19 mouse cellular contexts compared by ENCODE assay signal in the genomic region with DNA sequence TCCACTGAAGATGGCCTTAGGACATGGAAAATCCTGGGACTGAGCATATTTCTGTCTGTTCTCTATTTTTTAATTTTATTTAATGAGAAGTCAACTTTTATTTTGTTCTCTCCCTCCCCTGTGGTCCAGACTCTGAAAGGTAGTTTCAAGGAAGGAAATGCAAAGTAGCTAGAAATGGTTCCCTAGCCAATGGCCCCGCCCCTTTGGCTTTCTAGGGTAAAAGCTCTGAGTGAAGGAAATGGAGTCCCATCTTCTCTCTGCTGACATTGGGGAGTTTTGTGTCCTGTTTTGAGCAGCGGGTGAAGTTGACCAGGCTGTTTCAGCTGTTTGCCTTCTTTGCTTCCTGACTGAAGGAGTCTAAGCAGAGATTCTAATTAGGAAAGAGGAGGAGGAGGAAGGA.
DNase-seq lines count a peak whose midpoint lies in the region; ATAC-seq and TF ChIP-seq lines count a peak whose summit lies in the region.
"Had no signal": no experiment of that assay in that cellular context is flagged by ENCODE, and none has a peak within 500 bp of the region (broad histone marks: within the 10 kb centered on the region; RNA-seq: fewer than 3 reads in every experiment).

No protein-coding gene starts in this region.

- peak; percentile 81 for ATAC-seq in monocyte, adult 5-6 weeks (replicated peaks; ENCODE audit: insufficient number of reproducible peaks, low FRiP score, low TSS enrichment, poor library complexity, severe bottlenecking)
- ATAC-seq in forebrain, embryonic 15.5 days (replicated peaks): no peak
- ATAC-seq: forebrain, postnatal 0 days; hindbrain, postnatal 0 days had no signal

- H3K27ac ChIP-seq in thymus, adult 2 months (ENCODE audit: control insufficient read depth, insufficient read depth, low read length): no peak overlapping the region
- no peak overlapping the region for H3K27ac ChIP-seq in forebrain, embryonic 15.5 days (replicated peaks)
- H3K27ac ChIP-seq: gastrocnemius, adult 2 months; hindbrain, postnatal 0 days; lung, embryonic 15.5 days; midbrain, embryonic 12.5 days; stomach, embryonic 15.5 days had no signal

- DNase-seq in CD4-positive helper T cell, adult 2 months (ENCODE audit: low read depth, low spot score): peak; percentile 34
- peak; percentile 51 for DNase-seq in T-cell, adult 2 months (ENCODE audit: low spot score)
- peak; percentile 64 for DNase-seq in thymus, adult 2 months
- DNase-seq in cerebellum, adult 18-20 months: no peak
- no peak for DNase-seq in adipocyte (ENCODE audit: low spot score)
- no peak for DNase-seq in cerebellum, adult 11-12 months
- DNase-seq: embryo, embryonic 11 days; forebrain, postnatal 0 days; gastrocnemius, adult 2 months; heart, postnatal 36 days; kidney, adult 8-10 months; kidney, postnatal 36 days had no signal

- no peak overlapping the region for H3K4me2 ChIP-seq in forebrain, embryonic 15.5 days (replicated peaks)
- H3K4me2 ChIP-seq: liver, embryonic 11.5 days; lung, embryonic 15.5 days; midbrain, embryonic 12.5 days; stomach, embryonic 15.5 days had no signal

- H3K4me3 ChIP-seq in thymus, adult 2 months (ENCODE audit: control insufficient read depth, insufficient read depth, low read length): no peak overlapping the region
- H3K4me3 ChIP-seq in forebrain, embryonic 15.5 days: no peak overlapping the region
- H3K4me3 ChIP-seq: gastrocnemius, adult 2 months; lung, embryonic 15.5 days; midbrain, embryonic 12.5 days; stomach, embryonic 15.5 days had no signal

- peaks cover 2% of the 10 kb centered on the region; the same call in 1 of the 2 replicates for H3K4me1 ChIP-seq in thymus, adult 2 months (replicated peaks; ENCODE audit: control insufficient read depth, insufficient read depth, low read length)
- H3K4me1 ChIP-seq in forebrain, embryonic 15.5 days: peaks cover 4% of the 10 kb centered on the region
- H3K4me1 ChIP-seq: stomach, embryonic 15.5 days had no signal

- no peaks in the 10 kb centered on the region for H3K27me3 ChIP-seq in thymus, adult 2 months (ENCODE audit: control insufficient read depth, insufficient read depth, low read length)
- H3K27me3 ChIP-seq in forebrain, embryonic 15.5 days: no peaks in the 10 kb centered on the region
- H3K27me3 ChIP-seq: lung, embryonic 15.5 days; midbrain, embryonic 12.5 days; stomach, embryonic 15.5 days had no signal

- no peak for TF ChIP-seq CTCF in thymus, adult 2 months (IDR thresholded peaks at IDR 0.05; ENCODE audit: borderline replicate concordance, control insufficient read depth, extremely low read depth, insufficient read depth, low read length, poor library complexity)

- H3K9me3 ChIP-seq in forebrain, embryonic 15.5 days: no peaks in the 10 kb centered on the region
- H3K9me3 ChIP-seq: lung, embryonic 15.5 days; midbrain, embryonic 12.5 days; stomach, embryonic 15.5 days had no signal

- no peak overlapping the region for H3K9ac ChIP-seq in forebrain, embryonic 15.5 days (replicated peaks)
- H3K9ac ChIP-seq: forebrain, postnatal 0 days; lung, embryonic 15.5 days; midbrain, embryonic 12.5 days; stomach, embryonic 15.5 days had no signal

- no peaks in the 10 kb centered on the region for H3K36me3 ChIP-seq in thymus, adult 2 months (ENCODE audit: control insufficient read depth, insufficient read depth, low read length)
- no peaks in the 10 kb centered on the region for H3K36me3 ChIP-seq in forebrain, embryonic 15.5 days
- H3K36me3 ChIP-seq: lung, embryonic 15.5 days; midbrain, embryonic 12.5 days; stomach, embryonic 15.5 days had no signal

- WGBS in thymus, adult 2 months: 30% methylated on average over 2 of the region's 2 CpGs
- WGBS in forebrain, embryonic 15.5 days: 91% methylated on average over 2 of the region's 2 CpGs

- no peak for TF ChIP-seq POLR2A in thymus, adult 2 months (IDR thresholded peaks at IDR 0.05; ENCODE audit: control insufficient read depth, extremely low read depth, insufficient read depth, low read length, poor library complexity)

Comparison
In these comparisons a context has a peak if more than half of its experiments do, and no peak if none do; other contexts are left out.
1. DNase-seq: peak in CD4-positive helper T cell, adult 2 months (single experiment), T-cell, adult 2 months (single experiment) and thymus, adult 2 months (single experiment); none in cerebellum, adult 18-20 months (0 of 2), adipocyte (single experiment) and cerebellum, adult 11-12 months (single experiment).